Mouse (Mus musculus) mature B cell (primary cell): ENCODE data around the gene 1700029F12Rik.

Experiments used
- in situ Hi-C: fragments of 300-500 bp; cut with MboI; formaldehyde crosslinking; loops from 2 replicates; pipeline ENCODE4 v1.14.3; 2019

1700029F12Rik gene

GRCm38 (mm10) chr13:97030075-97030474 is 4.1 kb downstream of the 1700029F12Rik start:
- in situ Hi-C loops: no loop called here

- in situ Hi-C loops: no loop called here
Measured at GRCm38 (mm10) chr13:97021906-97022305, 12.3 kb downstream of the 1700029F12Rik start.

GRCm38 (mm10) chr13:97020122-97020521 is 14.0 kb downstream of the 1700029F12Rik start:
- in situ Hi-C loops: no loop called here

- in situ Hi-C loops: no loop called here
Measured at GRCm38 (mm10) chr13:97017711-97018110, 16.5 kb downstream of the 1700029F12Rik start.

- in situ Hi-C loops: no loop called here
Measured at GRCm38 (mm10) chr13:97014366-97014765, 19.8 kb downstream of the 1700029F12Rik start.

- in situ Hi-C loops: no loop called here
Measured at GRCm38 (mm10) chr13:97008266-97009153, 25.7 kb downstream of the 1700029F12Rik start.

- in situ Hi-C loops: no loop called here
Measured at GRCm38 (mm10) chr13:97007501-97008265, 26.5 kb downstream of the 1700029F12Rik start.

- in situ Hi-C loops: no loop called here
Measured at GRCm38 (mm10) chr13:97006784-97007183, 27.4 kb downstream of the 1700029F12Rik start.

GRCm38 (mm10) chr13:96997080-96997479 is 37.1 kb downstream of the 1700029F12Rik start:
- in situ Hi-C loops: no loop called here

- in situ Hi-C loops: no loop called here
Measured at GRCm38 (mm10) chr13:96995243-96995642, 38.9 kb downstream of the 1700029F12Rik start.

GRCm38 (mm10) chr13:96993291-96993989 is 40.7 kb downstream of the 1700029F12Rik start:
- in situ Hi-C loops: no loop called here

GRCm38 (mm10) chr13:96990561-96991265 is 43.4 kb downstream of the 1700029F12Rik start:
- in situ Hi-C loops: no loop called here

- in situ Hi-C loops: no loop called here
Measured at GRCm38 (mm10) chr13:96990045-96990444, 44.1 kb downstream of the 1700029F12Rik start.

- in situ Hi-C loops: no loop called here
Measured at GRCm38 (mm10) chr13:96989129-96989528, 45.0 kb downstream of the 1700029F12Rik start.

- in situ Hi-C loops: no loop called here
Measured at GRCm38 (mm10) chr13:96985599-96986275, 48.4 kb downstream of the 1700029F12Rik start.

- in situ Hi-C loops: no loop called here
Measured at GRCm38 (mm10) chr13:96984688-96985087, 49.5 kb downstream of the 1700029F12Rik start.

- in situ Hi-C loops: no loop called here
Measured at GRCm38 (mm10) chr13:96983251-96984126, 50.7 kb downstream of the 1700029F12Rik start.

GRCm38 (mm10) chr13:96980561-96980960 is 53.6 kb downstream of the 1700029F12Rik start:
- in situ Hi-C loops: no loop called here

GRCm38 (mm10) chr13:96976986-96977595 is 57.1 kb downstream of the 1700029F12Rik start:
- in situ Hi-C loops: no loop called here
